Mouse (Mus musculus): ENCODE measurements around the gene Thoc6. TPM values are rescaled to one million over a fixed set of nuclear protein-coding genes. Genes with fewer than 3 reads are reported as not detected.

The Thoc6 gene
- polyA plus RNA-seq (2014; fragmentation: Nextera tagmentation; extraction: Ambion mirVana): 56.6 and 56.8 TPM in 2 replicates

DNA sequence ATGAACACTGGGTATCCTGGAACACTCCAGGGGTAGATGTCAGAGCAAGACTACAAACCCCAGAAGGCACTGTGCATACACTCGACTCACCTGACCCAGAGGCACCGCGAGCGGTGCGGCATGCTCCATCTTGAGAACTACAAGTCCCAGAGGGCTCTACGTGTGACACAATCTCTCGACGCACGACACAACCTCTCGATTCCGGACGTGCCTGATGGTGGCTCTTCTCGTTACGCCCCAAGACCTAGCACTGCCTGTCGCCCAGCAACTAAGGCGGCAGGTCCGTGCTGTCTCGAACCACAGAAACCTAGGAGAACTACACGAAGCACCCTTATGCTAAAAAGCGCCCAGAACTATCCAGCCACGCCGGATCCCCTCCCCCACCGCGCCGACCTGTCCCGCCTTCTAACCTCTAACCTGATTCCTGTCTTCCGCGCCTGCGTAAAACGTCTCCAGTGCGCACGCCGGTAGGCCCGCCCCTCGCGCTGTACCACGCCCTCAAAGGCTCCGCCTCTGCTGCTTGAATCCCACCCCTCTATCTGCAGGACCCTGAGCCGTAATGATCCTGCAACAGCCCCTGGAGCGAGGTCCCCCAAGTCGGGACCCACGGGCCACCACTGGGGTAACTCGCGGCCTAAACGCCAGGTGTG is at the start of gene Thoc6, which contains the start of gene Hcfc1r1:
TSS of gene Thoc6 (minus strand) at position 459 of the 650 bp plus-strand sequence.
TSS of gene Hcfc1r1 (plus strand) at position 173 of the 650 bp plus-strand sequence.
- H3K4me1 ChIP-seq (replicated peaks; ENCODE audit: control insufficient read depth, insufficient read depth, low read length): peaks cover 11% of the 10 kb centered on the region
- peak; percentile 92 for ATAC-seq (ENCODE audit: low FRiP score)
- H3K4me3 ChIP-seq (ENCODE audit: low read depth, low read length): peak within 1 kb of the TSS; percentile 64
- H3K36me3 ChIP-seq (ENCODE audit: control insufficient read depth, insufficient read depth, low read length): peaks cover 3% of the 10 kb centered on the region; the same call in 1 of the 2 replicates
- no peaks in the 10 kb centered on the region for H3K9me3 ChIP-seq (ENCODE audit: control insufficient read depth, low read length)
- H3K9ac ChIP-seq (ENCODE audit: low read depth, low read length): peak within 1 kb of the TSS; percentile 66
- peak within 1 kb of the TSS; percentile 79 for H3K4me2 ChIP-seq (replicated peaks; ENCODE audit: low read depth, low read length)
- H3K27ac ChIP-seq (ENCODE audit: low read depth, low read length): 0 out of 2 replicates have a peak within 1 kb of the TSS, but pooled peaks have one; percentile 58
- peak; percentile 92 for DNase-seq (ENCODE audit: low spot score)
- under 1% methylated on average over 45 of the region's 45 CpGs for WGBS
- H3K27me3 ChIP-seq (ENCODE audit: control insufficient read depth, insufficient read depth, low read length): peaks cover 27% of the 10 kb centered on the region

DNA sequence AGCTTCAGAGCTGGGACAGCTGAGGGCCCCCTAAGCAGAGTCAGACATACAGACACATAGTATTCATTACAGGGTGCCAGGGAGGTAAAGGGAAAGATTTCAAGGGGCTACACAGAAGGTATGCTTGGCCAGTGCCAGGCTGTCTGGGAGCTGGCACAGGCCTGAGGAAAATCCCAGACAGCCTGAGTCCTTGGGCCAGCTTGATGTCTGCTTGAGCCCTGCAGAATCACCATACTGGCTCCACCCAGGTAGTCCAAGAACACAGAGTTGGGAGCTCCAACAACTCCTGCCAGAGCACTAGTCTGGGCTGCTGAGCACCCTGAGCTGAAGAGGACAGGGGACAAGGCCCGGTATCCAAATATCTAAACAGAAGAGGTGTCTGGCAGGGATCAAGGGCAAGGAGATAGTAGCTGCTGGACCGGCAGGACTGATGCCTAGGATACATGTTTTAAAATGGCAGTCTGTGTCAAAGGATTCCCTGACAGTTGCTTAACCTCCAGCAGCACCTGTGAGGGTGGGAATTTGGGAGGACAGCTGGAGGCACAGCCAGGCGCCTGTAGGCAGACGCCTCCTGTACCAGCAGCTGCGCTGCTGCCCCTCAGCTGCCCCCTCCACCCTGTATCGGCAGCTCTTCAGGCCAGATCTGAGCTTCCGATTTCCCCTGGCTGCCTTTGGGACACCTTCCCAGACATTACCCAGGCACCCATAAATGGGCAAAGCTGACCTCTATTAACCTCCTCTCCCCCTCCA is 48.9 kb upstream of the Thoc6 start, which contains the start of gene 1520401A03Rik:
TSS of gene 1520401A03Rik (minus strand) at position 408 of the 750 bp plus-strand sequence.
- H3K9me3 ChIP-seq (ENCODE audit: control insufficient read depth, low read length): no peaks in the 10 kb centered on the region
- no peak within 1 kb of the TSS for H3K4me2 ChIP-seq (replicated peaks; ENCODE audit: low read depth, low read length)
- ATAC-seq (ENCODE audit: low FRiP score): no peak
- H3K27ac ChIP-seq (ENCODE audit: low read depth, low read length): no peak within 1 kb of the TSS
- H3K27me3 ChIP-seq (ENCODE audit: control insufficient read depth, insufficient read depth, low read length): no peaks in the 10 kb centered on the region
- 74% methylated on average over 7 of the region's 7 CpGs for WGBS
- no peak within 1 kb of the TSS for H3K9ac ChIP-seq (ENCODE audit: low read depth, low read length)
- DNase-seq (ENCODE audit: low spot score): no peak
- no peak within 1 kb of the TSS for H3K4me3 ChIP-seq (ENCODE audit: low read depth, low read length)
- no peaks in the 10 kb centered on the region for H3K4me1 ChIP-seq (replicated peaks; ENCODE audit: control insufficient read depth, insufficient read depth, low read length)
- no peaks in the 10 kb centered on the region for H3K36me3 ChIP-seq (ENCODE audit: control insufficient read depth, insufficient read depth, low read length)

DNA sequence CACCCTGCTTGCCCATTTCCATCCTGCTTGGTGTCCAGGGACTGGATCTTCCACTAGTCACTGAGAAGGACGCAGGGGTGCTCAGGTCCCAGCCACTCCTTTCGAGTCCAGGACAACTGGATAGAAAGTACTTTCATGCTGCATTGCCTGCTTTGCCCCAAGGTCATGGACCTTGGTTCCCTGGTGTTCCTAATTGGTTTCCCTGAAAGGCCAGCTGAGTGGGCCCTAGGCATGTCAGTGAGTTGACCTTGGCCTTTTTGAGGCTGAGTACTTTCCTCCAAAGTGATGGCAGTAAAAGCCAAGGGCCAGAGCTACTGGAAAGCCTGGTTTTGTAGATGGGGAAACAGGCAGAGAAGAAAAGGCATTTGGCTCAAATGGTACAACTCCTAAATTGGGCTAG is 48.2 kb upstream of the Thoc6 start:
- WGBS: 80% methylated on average over 2 of the region's 2 CpGs
- H3K4me3 ChIP-seq (ENCODE audit: low read depth, low read length): no peak overlapping the region
- H3K9me3 ChIP-seq (ENCODE audit: control insufficient read depth, low read length): no peaks in the 10 kb centered on the region
- ATAC-seq (ENCODE audit: low FRiP score) (no peak), DNase-seq (ENCODE audit: low spot score) (no peak)
- H3K4me2 ChIP-seq (replicated peaks; ENCODE audit: low read depth, low read length): no peak overlapping the region
- H3K36me3 ChIP-seq (ENCODE audit: control insufficient read depth, insufficient read depth, low read length): no peaks in the 10 kb centered on the region
- H3K27ac ChIP-seq (ENCODE audit: low read depth, low read length): no peak overlapping the region
- no peaks in the 10 kb centered on the region for H3K27me3 ChIP-seq (ENCODE audit: control insufficient read depth, insufficient read depth, low read length)
- H3K9ac ChIP-seq (ENCODE audit: low read depth, low read length): no peak overlapping the region
- no peaks in the 10 kb centered on the region for H3K4me1 ChIP-seq (replicated peaks; ENCODE audit: control insufficient read depth, insufficient read depth, low read length)

DNA sequence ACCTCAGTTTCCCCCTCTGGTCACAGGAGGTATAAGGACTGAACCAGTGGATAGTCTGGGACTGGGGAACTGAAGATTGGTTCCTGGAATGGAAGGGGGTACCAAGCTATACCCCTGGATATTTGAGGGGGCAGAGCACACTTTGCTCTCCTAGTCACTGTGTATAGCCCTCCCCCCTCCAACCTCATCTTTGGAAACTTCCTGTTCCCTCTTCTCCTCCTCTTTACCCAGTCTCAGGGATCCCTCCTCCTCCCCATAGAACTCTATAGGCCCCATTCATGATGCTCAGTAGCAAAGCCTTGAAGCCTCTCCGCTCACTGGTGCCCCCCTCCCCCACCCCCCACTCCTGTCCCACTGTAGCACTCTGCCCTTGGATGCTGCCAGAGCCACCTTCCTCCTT is 45.8 kb upstream of the Thoc6 start:
- ATAC-seq (ENCODE audit: low FRiP score) (no peak), DNase-seq (ENCODE audit: low spot score) (no peak)
- no peaks in the 10 kb centered on the region for H3K27me3 ChIP-seq (ENCODE audit: control insufficient read depth, insufficient read depth, low read length)
- H3K9me3 ChIP-seq (ENCODE audit: control insufficient read depth, low read length): no peaks in the 10 kb centered on the region
- H3K36me3 ChIP-seq (ENCODE audit: control insufficient read depth, insufficient read depth, low read length): no peaks in the 10 kb centered on the region
- no peak overlapping the region for H3K4me2 ChIP-seq (replicated peaks; ENCODE audit: low read depth, low read length)
- H3K9ac ChIP-seq (ENCODE audit: low read depth, low read length): no peak overlapping the region
- no peak overlapping the region for H3K27ac ChIP-seq (ENCODE audit: low read depth, low read length)
- WGBS: 21% methylated on average over 1 of the region's 1 CpGs
- no peak overlapping the region for H3K4me3 ChIP-seq (ENCODE audit: low read depth, low read length)
- no peaks in the 10 kb centered on the region for H3K4me1 ChIP-seq (replicated peaks; ENCODE audit: control insufficient read depth, insufficient read depth, low read length)

DNA sequence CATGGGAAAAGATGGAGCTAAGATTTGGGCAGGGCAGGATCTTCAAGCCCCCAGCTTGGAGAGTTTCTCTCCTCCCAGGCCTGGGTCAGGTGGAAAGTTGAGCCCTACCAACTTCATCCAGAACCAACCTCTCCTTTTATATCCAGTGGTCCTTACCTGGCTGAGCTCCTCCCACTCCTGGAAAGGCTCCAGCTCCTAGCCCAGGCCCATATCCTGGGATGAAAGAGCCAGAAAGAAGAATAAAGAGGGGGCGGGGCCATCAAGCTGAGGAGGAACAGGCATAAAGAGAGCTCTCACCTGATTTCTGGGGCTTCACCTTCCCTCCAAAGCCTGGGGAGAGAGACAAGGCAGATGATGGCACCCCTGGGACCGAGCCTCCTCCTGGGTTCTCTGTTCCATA is 43.3 kb upstream of the Thoc6 start:
- ATAC-seq (ENCODE audit: low FRiP score): no peak
- no peaks in the 10 kb centered on the region for H3K36me3 ChIP-seq (ENCODE audit: control insufficient read depth, insufficient read depth, low read length)

DNA sequence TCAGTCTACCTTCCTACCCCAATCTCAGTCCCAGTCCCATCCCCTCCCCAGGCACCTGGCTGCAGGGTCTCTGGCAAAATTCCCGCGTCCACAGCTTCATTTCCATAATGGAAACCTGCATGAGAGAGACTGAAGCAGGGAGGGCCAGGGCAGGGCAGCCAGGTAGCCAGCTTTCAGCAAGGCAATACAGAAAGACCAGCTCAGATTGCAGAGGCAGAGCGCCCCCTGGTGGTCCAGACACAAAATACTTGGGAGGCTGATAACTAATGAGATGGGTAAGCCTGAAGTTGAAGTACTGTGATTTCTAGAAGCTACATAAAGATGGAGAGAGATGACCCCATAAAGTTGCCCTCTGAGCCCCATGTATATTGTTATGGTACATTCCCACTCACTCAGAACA is 32.5 kb upstream of the Thoc6 start:
- ATAC-seq (ENCODE audit: low FRiP score) (peak; percentile 68; the same call in 1 of the 2 replicates), DNase-seq (ENCODE audit: low spot score) (peak; percentile 86)
- Histone ChIP-seq H3K4me2 (replicated peaks; ENCODE audit: low read depth, low read length) (no peak overlapping the region), H3K27ac (ENCODE audit: low read depth, low read length) (no peak overlapping the region), H3K36me3 (ENCODE audit: control insufficient read depth, insufficient read depth, low read length) (no peaks in the 10 kb centered on the region), H3K4me3 (ENCODE audit: low read depth, low read length) (no peak overlapping the region), H3K4me1 (replicated peaks; ENCODE audit: control insufficient read depth, insufficient read depth, low read length) (no peaks in the 10 kb centered on the region), H3K9ac (ENCODE audit: low read depth, low read length) (no peak overlapping the region), H3K27me3 (ENCODE audit: control insufficient read depth, insufficient read depth, low read length) (no peaks in the 10 kb centered on the region), H3K9me3 (ENCODE audit: control insufficient read depth, low read length) (no peaks in the 10 kb centered on the region)
- 2% methylated on average over 3 of the region's 3 CpGs for WGBS

More for the DNA sequence above, 43.3 kb upstream of the Thoc6 start:
- Histone ChIP-seq H3K4me3 (ENCODE audit: low read depth, low read length) (no peak overlapping the region), H3K4me1 (replicated peaks; ENCODE audit: control insufficient read depth, insufficient read depth, low read length) (no peaks in the 10 kb centered on the region), H3K27ac (ENCODE audit: low read depth, low read length) (no peak overlapping the region), H3K27me3 (ENCODE audit: control insufficient read depth, insufficient read depth, low read length) (no peaks in the 10 kb centered on the region), H3K4me2 (replicated peaks; ENCODE audit: low read depth, low read length) (no peak overlapping the region), H3K9me3 (ENCODE audit: control insufficient read depth, low read length) (no peaks in the 10 kb centered on the region), H3K9ac (ENCODE audit: low read depth, low read length) (no peak overlapping the region)
- no peak for DNase-seq (ENCODE audit: low spot score)
- 55% methylated on average over 2 of the region's 2 CpGs for WGBS

DNA sequence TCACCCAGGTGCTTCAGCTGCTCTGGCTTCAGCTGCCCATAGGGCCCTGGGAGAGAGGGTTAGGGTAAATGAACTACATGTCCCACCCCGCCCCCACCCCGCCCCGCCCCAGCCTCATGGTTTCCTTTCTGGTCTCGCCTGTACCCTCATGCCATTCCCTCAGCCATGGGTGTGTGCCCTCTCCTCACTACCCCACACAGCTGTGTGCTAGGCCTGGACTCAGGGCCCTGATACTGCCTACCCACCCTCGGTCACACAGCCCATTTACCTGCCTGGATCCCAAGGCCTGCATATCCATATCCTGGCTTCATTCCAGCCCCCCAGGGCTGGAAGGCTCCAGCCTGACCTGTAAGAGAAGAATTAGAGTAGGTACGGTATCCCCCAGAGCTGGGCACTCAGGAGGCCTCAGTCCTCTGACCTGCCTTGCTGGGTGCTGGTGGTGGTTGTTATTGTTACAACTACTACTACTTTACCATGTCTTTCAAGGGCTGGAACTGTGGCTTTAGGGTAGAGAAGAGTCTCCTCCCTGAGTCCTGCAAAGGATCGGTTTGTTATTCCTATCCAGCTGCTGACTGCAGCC is 31.9 kb upstream of the Thoc6 start:
- Histone ChIP-seq H3K4me1 (replicated peaks; ENCODE audit: control insufficient read depth, insufficient read depth, low read length) (no peaks in the 10 kb centered on the region), H3K4me2 (replicated peaks; ENCODE audit: low read depth, low read length) (no peak overlapping the region), H3K27ac (ENCODE audit: low read depth, low read length) (no peak overlapping the region), H3K9ac (ENCODE audit: low read depth, low read length) (no peak overlapping the region), H3K36me3 (ENCODE audit: control insufficient read depth, insufficient read depth, low read length) (no peaks in the 10 kb centered on the region), H3K4me3 (ENCODE audit: low read depth, low read length) (no peak overlapping the region), H3K9me3 (ENCODE audit: control insufficient read depth, low read length) (no peaks in the 10 kb centered on the region), H3K27me3 (ENCODE audit: control insufficient read depth, insufficient read depth, low read length) (no peaks in the 10 kb centered on the region)
- DNase-seq (ENCODE audit: low spot score): no peak
- WGBS: 75% methylated on average over 7 of the region's 7 CpGs
- 0 out of 2 replicates have a peak, but pooled peaks have one; percentile 3 for ATAC-seq (ENCODE audit: low FRiP score)

DNA sequence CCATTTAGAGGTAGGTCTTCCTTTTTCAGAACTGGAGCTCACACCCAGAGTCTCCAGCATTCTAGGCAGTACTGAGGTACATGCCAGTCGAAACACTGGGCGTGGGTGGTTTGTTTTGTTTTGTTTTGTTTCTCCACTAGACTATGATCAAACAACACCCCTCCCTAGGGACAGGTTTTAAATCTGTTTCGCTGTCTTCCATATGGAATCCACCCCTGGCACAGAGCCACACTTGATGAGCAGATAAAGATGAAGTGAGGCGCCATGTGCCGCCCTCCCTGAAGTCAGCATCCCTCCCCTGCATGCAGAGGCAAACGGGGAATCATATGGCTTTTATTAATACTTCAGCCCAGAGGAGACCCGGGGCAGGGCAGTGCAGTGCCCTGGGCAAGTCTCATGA is 31.1 kb upstream of the Thoc6 start:
- 68% methylated on average over 7 of the region's 7 CpGs for WGBS
- no peaks in the 10 kb centered on the region for H3K4me1 ChIP-seq (replicated peaks; ENCODE audit: control insufficient read depth, insufficient read depth, low read length)
- H3K27ac ChIP-seq (ENCODE audit: low read depth, low read length): no peak overlapping the region
- H3K4me3 ChIP-seq (ENCODE audit: low read depth, low read length): no peak overlapping the region
- no peak for DNase-seq (ENCODE audit: low spot score)
- no peaks in the 10 kb centered on the region for H3K9me3 ChIP-seq (ENCODE audit: control insufficient read depth, low read length)
- H3K27me3 ChIP-seq (ENCODE audit: control insufficient read depth, insufficient read depth, low read length): peaks cover 4% of the 10 kb centered on the region; the same call in 1 of the 2 replicates
- H3K36me3 ChIP-seq (ENCODE audit: control insufficient read depth, insufficient read depth, low read length): no peaks in the 10 kb centered on the region
- H3K4me2 ChIP-seq (replicated peaks; ENCODE audit: low read depth, low read length): no peak overlapping the region
- no peak for ATAC-seq (ENCODE audit: low FRiP score)
- H3K9ac ChIP-seq (ENCODE audit: low read depth, low read length): no peak overlapping the region
